Mouse (Mus musculus): ENCODE measurements at regions not wholly inside any gene's neighbourhood (a gene's known extent, or its start where the extent isn't known, plus 50 kb on each side); places are given as distances from the start of the nearest gene placed in this dataset.
"Not testable (repeated sequence)": the region's sequence is repeated elsewhere in the genome, so short reads cannot be mapped to it uniquely, and the experiment has no call there.

DNA sequence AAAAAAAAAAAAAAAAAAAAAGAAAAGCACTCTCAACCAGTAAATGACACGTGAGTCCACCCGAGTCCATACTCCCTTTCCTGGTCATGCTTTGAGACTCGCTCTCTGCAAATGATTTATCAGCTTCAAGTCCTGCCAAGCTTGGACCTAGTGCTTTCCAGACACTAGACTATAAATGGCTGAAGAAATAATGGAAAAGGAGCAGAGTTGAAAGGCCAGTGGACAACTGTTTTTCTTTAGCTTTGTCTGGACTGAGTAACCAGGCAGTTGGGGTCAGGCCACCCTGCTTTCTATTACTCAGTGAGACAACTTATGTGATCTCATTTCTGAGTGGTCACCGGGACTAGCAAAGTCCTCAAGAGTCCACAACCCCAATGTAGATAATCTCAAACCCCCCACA lies 112.9 kb downstream of the Kcns3 start:
- DNase-seq: no peak

DNA sequence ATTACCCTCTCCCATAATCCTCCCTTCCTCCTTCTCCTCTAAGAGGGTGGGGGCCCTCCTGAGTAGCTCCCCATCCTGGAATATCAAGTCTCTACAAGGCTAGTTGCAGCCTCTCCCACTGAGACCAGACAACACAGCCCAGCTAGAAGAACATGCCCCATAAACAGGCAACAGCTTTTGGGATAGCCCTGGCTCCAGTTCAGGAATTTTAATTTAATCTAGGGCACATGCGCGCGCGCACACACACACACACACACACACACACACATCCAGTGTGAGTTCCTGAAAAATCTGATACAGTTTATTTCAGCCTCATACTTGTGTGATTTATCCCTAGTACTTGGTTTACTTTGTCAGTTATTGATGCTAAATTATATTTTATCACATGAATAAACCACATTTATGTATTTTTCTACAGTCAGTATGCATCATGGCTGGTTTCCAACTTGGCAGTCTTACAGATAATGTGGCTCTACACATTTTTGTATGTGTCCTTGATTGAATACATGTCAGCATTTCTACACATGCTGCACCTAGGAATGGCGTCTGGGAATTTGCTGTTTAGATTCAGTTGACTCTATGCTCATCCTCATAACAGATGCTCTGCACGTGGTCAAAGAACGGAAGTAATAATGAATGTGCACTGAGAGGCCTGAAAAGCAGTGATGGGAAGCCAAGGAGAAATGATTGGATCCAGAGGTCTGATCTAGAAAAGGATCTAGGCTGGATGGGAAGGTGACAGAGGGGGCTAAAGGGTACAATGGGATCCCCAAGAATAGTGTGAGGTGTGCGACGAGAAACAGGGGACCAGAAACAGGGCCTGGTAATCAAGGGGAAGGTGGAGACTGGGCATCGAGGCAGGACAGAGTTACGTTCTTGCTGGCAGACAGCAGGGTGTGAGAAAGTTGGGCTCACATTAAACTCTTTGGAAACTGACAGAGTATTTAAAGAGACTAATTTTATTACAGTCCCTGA lies 130.0 kb downstream of the Kcns3 start:
- no peak for DNase-seq
- intact Hi-C loops (cut with DNase I): no loop called here

More for the DNA sequence above, 112.9 kb downstream of the Kcns3 start:
- intact Hi-C loops (cut with DNase I): no loop called here

DNA sequence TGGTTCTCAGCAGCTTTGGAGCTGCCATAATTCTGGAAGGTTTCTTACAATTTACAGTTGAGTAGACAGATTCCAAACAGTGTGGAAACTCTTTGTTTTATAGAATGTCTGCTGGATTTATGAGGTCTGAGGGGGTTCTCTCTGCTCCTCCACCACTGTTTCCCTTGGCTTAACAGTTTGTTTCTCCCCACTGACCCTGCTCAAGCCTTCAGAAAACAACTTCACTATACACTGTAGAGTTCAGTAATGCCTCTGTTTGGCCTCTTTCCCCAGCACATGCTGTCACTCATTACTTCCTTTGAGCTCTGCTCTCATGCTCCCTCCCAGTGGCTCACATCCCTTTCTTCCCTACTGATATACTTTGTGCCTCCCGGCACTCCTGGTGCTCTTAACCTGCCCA lies 139.7 kb downstream of the Kcns3 start:
- no peak for DNase-seq
- intact Hi-C loops (cut with DNase I): no loop called here

DNA sequence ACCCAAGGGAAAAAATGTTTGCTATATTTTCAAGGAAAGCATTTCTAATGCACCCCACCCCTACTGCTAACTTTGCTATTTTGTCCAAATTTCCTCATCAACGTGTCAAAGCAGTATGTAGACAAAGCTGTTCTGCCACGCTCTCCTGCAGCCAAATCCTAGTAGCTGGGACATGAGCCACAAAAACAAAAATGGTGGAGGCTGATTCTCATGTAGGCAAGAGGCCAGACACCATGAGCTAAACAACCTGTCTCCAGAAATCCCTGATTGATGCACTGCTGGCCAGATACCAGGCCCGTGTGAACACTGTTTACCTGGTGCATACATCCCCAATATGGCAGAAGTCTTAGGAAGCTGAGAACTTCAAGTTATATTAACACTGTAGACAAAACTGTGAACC lies 166.6 kb downstream of the Kcns3 start:
- no peak for DNase-seq
- intact Hi-C loops (cut with DNase I): no loop called here

GRCm38 (mm10) chr12:10949184-10949583 lies 201.7 kb downstream of the Kcns3 start:
- intact Hi-C loops (cut with DNase I): no loop called here
- no peak for DNase-seq

- intact Hi-C loops (cut with DNase I): no loop called here
- no peak for DNase-seq
These were observed 209.8 kb downstream of the Kcns3 start for GRCm38 (mm10) chr12:10941064-10941463.

- intact Hi-C loops (cut with DNase I); DNase-seq: not testable (repeated sequence)
These were observed 250.8 kb downstream of the Kcns3 start for GRCm38 (mm10) chr12:10900054-10900453.

DNA sequence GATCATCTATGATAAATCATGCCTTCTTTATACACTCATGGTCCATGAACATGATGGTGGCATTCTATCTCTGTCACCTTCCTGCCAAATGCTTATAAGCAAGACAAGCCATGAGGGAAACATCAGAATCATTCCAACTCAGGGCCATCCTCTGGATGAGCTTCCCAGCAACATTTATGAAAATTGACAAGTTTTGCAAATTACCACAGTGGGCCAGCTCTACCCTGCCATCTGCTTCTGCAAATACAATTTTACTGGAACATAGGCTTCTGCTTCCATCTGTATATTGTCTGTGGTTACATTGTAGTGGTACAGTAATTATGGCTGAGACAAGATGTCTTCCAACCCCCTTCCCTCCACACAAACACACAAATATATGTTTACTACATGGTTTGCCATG lies 272.1 kb downstream of the Kcns3 start:
- DNase-seq: no peak
- intact Hi-C loops (cut with DNase I): no loop called here

DNA sequence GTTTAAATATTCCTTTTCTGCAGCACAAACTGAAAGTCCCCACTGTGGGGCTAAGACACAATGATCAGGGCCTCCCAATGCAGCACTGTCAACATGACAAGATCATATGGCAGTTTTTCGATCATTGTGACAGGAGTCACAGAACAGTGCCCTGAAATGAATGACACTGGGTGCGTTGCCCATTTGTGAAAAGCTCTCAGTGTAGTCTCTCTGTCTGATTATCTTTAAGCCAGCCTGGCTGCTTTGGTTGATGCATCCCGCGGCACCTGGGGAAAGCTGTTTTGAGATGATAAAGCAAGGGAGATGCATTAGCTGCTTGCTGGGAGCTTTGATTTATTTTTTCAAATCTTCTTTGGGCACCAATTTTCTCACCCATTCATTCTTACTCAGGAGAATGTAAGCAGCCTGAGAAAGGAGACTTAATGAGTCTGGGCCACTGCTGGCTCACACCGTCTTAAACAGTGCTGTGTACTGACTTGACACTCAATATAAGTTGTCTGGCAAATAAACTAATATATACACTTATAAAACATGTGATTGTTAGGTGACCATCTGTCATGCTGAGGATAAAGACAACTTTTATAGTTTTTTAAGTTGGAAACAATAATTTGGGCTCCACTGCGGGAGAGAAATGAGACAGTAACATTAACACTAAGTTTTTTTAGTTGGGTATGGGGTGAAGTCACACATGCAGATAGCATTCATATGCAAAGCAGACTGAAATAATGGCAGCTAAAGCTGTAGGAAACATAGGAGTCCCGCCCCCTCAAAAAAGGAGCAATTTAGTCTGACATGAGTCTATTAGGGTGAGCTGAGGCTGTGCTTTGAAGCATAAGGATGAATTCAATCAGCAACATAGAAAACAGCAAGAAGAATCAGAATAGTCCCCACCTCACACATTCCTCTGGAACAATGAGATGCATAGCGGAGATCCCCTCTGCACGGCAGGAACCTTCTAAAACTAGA lies 276.0 kb downstream of the Kcns3 start:
- intact Hi-C loops (cut with DNase I): no loop called here
- DNase-seq: no peak

DNA sequence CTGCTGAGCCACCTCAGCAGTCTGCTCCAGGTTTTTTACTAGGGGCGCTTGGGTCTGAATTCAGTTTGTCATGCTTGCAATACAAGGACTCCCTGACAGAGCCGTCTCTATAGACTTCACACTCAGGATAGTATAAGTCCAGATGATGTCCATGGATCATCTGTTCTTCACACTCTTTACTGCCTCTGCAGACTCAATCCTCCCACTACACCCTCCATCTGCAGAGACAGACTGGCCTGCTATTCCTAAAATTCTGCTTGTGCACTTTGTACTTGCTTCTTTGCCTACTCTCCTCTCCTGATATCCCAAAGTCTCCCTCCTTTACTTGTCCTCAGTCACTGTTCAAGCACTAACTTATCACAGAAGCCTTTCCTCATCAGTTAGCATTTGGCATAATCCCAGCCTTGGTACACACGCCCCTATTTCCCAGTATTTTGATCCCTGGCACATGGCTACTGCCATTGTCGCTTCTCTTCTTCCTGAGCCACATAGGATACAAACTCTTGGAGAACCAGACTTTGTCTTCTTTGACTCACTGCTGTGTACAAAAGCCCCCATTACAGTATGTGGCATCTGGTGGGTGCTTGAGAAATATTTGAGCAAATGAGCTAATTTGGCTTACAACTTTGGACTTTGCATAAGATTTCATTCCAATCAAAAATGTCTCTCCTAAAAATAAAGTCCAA lies 277.0 kb downstream of the Kcns3 start:
- no peak for DNase-seq
- intact Hi-C loops (cut with DNase I): no loop called here

GRCm38 (mm10) chr12:10867674-10868635 lies 282.9 kb downstream of the Kcns3 start:
- no peak for DNase-seq
- intact Hi-C loops (cut with DNase I): no loop called here

DNA sequence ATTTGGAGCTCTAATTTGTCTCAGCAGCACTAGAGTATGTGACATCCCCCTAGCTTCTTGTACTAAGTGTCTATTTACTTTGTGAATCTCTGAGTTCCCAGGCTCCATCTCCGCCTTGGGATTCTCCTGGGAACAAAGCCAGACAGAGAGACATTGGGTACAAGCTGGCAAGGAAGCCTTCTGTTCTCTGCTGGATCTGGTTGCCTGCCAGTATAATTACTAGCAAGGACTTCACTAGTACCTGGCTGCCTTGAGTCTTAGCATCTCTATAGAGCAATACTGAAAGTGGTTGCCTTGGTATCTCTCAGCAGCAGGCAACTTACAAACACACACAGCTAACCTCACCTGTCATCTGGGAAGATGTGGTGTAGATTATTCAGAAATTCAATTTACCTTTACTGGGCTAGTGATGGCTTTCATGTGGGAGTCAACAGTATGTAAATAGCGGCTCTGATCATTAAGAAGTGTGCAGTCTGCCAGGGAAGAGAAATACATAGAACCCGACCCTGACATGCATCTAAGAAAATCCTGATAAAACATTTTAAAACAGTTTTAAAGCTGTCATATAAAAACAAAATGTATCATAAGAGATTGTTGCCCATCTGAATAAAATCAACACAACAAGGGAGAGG lies 283.8 kb downstream of the Kcns3 start:
- intact Hi-C loops (cut with DNase I): no loop called here

GRCm38 (mm10) chr12:10865294-10865693 lies 285.6 kb downstream of the Kcns3 start:
- no peak for DNase-seq
- intact Hi-C loops (cut with DNase I): no loop called here

More for the DNA sequence above, 283.8 kb downstream of the Kcns3 start:
- no peak for DNase-seq

DNA sequence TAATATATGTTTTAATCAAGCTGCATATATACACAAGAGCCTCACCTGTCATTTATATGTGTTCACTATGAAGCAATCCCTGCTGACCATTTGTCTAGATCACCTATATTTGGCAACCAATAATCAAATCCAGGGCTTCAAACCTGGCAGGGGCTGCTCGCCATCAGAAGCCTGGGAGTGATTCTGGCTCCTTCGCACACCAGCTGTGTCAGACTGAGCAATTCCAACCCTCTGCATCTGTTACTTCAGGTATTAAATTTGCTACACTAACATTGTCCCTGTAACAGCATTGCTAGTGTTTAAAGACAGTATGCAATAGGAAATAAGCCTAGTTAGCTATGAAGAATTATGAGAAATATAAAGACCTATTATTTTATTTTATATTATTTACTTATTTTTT lies 330.5 kb downstream of the Kcns3 start:
- intact Hi-C loops (cut with DNase I): no loop called here
- DNase-seq: no peak

GRCm38 (mm10) chr12:10818083-10818482 lies 332.8 kb downstream of the Kcns3 start:
- intact Hi-C loops (cut with DNase I): no loop called here
- no peak for DNase-seq

GRCm38 (mm10) chr12:10817516-10817915 lies 333.3 kb downstream of the Kcns3 start:
- no peak for DNase-seq
- intact Hi-C loops (cut with DNase I): no loop called here

- intact Hi-C loops (cut with DNase I): no loop called here
- no peak for DNase-seq
These were observed 340.3 kb downstream of the Kcns3 start for GRCm38 (mm10) chr12:10810597-10810996.

- intact Hi-C loops (cut with DNase I): loop anchor here (1.0 kb wide), 1 partner anchor 374 kb away; no protein-coding TSS in a partner anchor
- DNase-seq: no peak
These were observed 346.4 kb downstream of the Kcns3 start for GRCm38 (mm10) chr12:10804491-10804890.

Data from heart, postnatal 36 days (tissue).